Mouse (Mus musculus) yolk sac, embryonic 10.5 days (tissue): Measurements from ENCODE around the gene Gm45717.
"Not testable (repeated sequence)": the region's sequence is repeated elsewhere in the genome, so short reads cannot be mapped to it uniquely, and the experiment has no call there.

Source experiments
- DNase-seq: peaks from one replicate; pipeline ENCODE4 v3.0.0-alpha.2; 2017; ENCODE audit warnings: low spot score

Gm45717 gene

DNA sequence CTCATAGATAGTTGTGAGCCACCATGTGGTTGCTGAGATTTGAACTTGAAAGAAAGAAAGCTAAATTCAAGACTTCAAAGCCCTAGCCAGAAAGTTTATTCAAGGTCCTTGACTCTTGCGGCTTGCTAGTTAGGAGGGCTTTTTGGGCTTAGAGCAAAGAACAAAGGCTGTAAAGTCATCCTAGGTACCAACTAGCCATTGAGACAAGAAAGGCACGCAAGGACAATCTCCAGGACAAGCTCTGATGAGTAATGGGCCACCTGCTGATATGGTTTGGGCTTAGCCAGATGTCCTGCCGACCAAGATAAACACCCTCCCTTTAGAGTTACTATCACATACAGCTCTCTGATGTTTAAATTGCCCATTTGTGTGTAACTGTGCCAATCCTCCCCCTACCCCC lies 13.0 kb upstream of the Gm45717 start:
- DNase-seq = not testable (repeated sequence)

DNA sequence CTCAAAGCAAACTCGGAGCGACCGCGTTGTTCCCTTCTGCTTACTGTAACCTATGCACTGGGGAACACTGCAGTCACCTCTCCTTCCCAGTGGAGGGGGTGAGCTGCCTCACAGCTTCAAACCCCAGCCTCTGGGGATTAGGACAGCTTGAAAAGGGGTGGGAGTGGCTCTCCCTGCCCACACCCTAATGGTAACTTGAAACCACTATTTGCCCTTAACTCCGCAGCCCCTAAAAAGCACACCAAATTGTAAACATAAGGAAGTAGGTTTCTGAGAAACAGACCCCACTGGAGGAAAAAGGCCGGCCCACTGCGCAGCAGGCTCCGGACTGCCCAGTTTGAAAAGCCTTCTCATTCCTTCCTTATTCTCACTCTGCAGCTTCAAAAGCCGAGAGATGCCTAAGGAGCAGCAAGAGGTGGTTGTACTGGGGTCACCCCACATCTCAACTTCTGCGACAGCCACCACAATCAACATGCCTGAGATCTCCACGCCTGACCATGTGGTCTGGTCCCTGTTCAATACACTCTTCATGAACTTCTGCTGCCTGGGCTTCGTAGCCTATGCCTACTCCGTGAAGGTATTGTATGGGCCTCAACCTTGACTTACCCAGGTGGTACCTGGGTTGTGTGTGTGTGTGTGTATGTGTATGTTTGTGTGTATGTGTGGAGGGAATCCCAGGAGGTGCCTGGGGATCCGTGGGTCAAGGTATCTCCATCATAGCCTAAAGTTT lies 12.3 kb upstream of the Gm45717 start:
- DNase-seq = peak; percentile 43

DNA sequence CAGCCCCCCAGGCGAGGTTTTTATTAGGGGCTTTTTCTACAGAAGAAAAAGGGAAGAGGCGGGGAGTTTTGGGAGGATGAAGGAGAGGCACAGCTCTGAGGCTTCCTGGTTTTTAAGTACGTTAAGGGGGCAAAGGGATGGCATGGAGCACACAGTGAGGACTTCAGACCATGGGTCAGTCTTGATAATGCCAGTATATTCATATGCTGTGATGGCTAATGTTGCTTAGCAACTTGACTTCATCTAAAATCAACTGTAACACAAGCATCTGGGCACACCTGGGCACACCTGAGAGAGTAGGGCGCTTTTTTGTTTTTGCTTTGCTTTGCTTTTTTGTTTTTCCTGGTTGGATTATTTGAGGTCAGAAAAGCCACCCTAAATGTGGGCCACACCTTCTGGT lies 11.2 kb upstream of the Gm45717 start, which contains the start of gene Ifitm1:
Gene Ifitm1, plus strand, starts transcription at position 301 of the 400 bp plus-strand sequence.
- DNase-seq = no peak

DNA sequence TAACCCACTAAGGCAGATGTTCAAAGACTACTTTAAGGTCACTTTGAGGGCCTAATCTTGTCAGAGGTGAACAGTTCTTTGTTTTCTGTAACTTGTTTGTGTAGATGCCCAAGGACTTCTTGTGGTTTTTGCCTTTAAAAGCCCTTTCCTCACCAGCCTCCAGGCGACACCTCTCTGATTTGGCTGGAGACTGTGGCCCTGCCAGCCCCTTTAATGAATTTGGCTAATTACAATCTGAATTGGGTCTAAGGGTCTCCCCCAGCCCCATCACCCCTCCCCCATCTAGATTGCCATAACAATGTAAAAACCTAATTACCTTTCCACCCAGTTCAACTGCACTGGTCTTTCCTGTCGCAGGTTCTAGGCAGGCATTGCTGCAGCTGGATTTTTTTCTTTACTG lies 7.0 kb upstream of the Gm45717 start:
- DNase-seq = no peak

DNA sequence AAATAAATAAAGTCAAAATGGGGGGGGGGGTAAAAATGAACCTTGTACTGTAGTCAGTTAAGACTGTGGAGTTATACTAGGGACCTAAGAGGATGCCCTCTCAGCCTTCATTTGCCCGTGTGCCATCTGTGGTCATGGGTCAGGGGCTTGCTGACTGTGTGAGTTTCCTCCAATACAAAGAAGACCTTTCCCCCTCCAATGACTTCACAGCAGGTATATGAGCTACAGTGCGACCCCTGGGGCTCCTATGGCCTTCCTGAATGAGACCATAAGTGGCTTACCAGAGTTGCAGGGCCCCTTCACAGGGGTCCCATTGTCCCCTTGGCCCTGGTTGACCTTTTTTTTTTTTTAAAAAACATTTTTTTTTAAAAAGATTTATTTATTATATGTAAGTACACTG lies 5.7 kb upstream of the Gm45717 start:
- DNase-seq = no peak

DNA sequence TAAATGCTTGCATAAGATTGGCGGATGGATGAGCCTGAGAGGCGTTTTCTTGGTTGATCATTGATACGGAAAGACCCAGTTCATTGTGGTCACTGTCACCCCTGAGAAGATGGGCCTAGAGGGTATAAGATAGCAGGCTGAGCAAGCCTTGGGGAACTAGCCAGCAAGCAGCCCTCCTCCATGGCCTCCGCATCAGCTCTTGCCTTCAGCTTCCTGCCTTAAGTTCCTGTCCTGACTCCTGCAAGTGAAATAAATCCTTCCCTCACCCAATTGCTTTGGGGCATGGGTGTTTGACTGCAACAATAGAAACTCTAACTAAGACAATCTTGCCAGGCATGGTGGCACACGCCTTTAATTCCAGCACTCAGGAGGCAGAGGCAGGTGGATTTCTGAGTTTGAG lies 4.3 kb upstream of the Gm45717 start:
- DNase-seq = no peak

DNA sequence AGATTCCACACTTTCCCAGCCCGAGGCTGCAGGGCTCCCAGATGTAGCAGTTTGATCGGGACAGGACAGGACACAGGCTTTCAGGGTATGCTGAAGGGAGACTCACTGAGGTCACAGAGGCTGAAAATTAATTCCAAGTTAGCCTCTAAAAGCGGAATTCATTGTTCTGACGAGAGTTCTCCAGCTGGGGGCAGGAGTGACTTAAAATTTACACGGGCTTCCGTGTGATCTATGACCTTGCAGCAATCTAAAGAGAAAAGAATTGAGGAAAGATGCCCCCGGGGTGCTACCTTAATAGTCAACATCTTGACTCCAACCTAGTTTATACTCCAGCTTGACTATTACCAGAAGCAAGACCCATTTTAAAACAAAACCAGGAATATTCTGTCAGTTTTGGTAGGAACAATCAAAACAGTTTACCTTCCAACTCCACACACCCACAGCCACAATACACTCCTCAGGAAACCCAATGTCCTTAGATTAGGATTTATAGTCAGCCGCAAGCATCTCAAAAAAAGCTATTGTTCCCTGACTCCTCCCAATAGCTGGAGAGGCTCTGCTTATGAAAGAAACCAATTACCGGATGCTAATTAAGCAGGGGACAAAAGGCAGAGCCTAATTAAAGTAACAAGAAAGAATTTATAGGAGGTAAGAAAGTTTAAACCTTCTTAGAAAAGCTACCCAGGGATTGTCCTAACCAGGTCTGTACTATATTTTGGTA lies 3.6 kb upstream of the Gm45717 start:
- no peak for DNase-seq

DNA sequence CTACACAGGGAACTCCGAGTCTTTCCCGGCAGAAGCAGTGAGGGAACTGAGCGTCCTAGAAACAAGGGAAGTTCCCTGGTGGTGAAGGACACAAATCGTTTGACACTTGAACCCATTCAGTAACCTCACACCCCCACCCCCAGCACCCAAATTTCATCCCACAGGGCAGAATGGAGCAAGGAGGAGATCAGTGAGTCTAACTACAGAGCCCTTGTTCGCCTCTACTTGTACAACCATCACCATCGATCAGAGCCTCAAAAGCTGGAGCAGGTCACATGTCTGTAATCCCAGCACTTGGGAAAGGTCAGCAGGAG lies 776 bp upstream of the Gm45717 start:
- DNase-seq = no peak

DNA sequence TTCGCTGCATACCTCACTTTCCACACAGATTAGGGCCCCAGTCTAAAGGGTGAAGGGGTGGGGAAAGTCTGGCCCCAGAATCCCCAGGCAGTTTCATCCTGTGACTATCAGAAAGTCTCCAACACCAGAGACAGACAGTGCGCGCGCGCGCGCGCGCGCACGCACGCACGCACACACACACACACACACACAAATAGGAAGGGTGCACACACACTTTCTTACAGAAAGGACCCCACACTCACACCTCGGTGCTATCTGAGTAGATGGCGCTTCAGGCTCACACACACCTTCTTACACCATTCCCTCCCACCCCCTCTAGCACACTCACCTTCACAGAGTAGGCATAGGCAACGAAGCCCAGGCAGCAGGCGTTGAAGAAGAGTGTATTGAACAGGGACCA lies 395 bp downstream of the Gm45717 start:
- no peak for DNase-seq

DNA sequence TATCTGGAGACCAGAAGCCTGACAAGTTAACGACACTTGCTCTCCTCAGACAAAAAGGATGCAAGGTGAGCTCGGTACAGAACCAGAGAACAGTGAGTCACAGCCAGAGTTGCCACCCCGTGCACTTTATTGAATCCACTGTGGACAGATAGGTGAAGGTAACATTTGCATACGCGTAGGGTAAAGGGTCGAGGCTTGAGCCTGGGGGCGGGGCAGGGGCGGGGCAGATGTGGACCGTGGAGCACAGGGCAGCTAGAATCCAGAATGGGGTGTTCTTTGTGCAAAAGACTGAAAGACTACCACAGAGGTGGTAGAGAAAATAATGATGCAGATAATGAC lies 1.0 kb downstream of the Gm45717 start:
- no peak for DNase-seq

DNA sequence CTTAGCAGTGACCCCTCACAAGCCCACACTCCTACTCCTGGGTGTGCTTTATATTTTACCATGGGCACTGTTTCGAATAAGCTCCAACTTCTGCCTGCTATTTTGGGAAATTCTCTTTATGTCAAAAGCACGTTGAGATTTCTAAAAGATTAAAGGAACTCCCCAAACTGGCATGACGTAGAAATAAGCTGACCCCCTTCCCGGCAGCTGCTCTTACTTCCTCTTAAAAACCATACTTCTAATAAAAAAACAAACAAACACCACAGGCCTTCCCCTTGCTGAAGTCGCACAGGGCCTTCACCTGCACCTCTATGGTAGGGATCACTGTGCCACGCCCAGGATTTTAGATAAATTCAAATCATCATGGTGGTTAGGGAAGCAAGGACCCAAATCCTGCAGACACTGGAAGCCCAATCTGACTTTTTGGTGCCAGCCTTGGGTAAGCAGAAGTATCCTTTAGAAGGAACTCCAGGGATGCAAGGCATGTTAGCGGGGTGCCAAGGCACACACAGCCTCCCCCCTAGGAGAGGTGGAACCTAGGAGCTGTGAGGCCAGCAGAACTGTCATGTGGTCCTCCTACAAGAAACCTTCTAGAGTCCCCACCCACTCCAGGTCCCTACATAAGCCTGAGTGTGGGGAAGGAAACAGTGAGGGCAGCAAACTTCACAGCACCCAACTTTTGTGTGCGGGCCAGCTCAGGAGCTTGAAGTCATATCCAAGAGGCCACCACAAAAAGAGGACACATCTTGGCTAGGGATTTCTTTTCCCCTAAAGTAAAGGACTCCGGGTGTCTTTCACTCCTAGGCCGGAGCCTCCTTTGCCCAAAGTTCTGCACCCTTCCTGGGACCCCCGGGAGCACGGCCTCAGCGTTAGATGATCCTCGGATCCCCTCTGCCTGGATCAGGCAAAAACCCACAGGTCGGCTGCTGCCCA lies 1.7 kb downstream of the Gm45717 start:
- DNase-seq = no peak

DNA sequence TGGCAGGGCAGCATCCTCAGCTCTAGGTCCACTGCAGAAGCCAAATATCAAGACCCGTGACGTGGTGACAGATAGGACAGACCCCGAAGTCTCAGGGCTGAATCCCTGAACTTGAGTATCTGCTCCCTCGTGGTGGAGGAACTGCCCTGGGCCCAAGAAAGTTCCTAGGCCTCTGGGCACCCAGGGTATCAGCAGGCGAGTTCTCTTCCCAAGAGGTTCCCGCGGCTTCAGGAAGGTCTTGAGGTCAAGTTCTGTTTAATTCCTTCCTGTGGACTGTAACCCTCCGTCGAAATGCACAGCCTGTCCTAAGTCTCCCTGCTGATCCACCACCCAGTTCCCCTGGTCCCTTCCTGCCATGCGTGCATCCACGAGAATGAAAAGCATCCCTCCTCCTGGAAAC lies 2.6 kb downstream of the Gm45717 start:
- DNase-seq = no peak

DNA sequence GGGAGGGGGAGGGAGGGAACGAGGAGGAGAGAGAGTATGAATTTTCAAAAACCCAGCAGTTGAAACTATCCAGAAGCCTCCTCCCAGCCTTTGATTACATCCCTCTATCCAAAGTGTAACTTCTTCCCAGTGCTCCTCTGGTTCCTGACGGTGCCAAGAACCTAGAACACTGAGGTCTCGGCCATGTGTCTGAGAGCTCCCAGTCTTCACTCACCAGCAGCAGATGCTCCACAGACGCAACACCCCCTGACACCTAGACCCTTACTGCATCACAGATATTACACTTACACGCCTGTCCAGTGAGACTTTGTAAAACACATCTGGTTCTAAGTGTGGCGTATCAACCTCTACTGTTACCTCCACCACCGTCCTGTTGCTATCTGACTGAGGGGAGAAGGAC lies 3.3 kb downstream of the Gm45717 start:
- DNase-seq = no peak

DNA sequence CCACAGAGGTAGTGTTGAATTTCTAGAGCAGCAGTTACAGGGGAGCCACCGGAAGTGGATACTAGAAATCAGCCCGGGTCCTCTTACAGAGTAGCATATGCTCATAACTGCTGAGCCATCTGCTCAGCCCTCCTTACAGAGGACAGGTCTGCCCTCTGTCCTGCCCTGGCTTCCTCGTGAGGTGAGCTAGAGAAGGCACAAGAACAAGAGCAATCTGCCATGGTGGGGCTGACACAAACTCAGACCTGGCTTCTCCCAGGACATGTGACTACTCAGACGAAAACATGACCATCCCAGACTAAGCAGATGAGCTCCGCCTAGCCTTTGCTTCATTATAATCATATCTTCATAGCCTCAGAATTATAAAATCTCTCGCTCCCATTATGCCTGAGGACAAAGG lies 4.0 kb downstream of the Gm45717 start:
- no peak for DNase-seq

DNA sequence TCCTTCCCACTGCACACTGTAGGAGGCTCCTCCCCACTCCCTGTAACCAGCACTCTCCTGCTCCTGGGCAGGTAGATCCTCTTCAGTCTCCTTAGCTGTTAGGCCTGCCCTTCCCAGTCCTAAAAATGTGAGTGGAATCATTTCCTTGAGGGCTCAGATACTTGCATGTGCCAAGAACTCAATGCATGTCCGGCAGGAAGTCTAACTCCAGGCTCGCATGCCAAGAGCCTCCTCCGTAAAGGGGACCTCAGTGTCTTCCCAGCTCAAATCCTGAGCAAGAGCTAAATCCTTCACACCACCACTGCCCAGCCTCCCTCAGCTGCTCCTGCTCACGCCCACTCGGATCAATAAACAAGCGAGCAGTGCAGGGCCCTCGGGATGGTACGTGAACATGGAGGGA lies 4.7 kb downstream of the Gm45717 start:
- DNase-seq = no peak

DNA sequence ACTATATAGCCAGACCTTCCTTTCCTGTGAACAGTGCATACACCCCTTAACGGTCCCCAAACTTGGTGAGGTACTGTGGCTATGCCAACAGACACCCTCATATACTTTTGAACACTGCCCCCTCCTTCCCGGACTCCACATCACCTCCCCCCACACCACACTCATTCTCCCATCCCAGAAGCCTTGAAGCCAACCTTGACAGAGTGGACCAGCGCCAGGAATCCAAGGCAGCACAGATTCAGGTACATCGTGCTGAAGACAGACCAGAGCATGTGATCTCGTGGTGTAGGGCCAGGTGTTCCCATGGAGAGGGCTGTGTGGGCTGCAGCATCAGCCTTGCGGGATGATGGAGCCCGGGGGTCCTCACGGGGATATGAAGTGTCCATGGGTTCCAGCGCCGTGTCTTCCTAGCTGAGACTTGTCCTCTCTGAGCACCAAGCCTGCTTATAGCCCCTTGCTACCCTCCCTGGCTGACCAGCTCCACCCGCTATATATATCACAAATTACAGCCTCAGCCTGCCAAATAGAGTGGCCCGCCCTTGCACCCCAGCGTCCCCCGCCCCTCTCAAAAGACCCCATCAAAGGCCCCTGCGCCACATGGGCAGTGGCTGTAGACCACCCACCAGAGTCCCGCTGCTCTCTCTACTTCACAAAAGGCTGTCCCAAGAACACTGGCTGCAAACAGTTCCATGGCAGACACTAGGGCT lies 5.8 kb downstream of the Gm45717 start, which contains the start of gene Ifitm5:
Gene Ifitm5, minus strand, starts transcription at position 468 of the 707 bp plus-strand sequence.
- no peak for DNase-seq

DNA sequence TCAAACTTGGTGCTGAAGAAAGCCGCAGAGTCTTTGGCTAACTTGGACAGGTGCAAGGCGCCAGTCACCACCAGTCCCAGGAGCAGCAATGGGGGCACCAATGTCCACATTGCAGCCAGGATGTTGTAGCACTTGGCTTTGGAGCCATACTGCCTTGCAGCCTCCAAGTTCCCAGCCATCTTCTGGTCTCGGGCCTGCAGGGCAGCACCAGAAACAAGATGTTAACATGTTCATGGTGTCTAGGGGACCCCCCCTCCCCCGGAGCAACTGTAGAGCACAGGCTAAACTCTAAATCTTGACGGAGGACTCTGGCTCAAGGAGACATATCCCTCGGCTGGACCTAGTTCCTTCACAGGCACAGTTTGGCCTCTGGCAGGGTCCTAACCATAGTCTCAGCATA lies 6.5 kb downstream of the Gm45717 start:
- no peak for DNase-seq

DNA sequence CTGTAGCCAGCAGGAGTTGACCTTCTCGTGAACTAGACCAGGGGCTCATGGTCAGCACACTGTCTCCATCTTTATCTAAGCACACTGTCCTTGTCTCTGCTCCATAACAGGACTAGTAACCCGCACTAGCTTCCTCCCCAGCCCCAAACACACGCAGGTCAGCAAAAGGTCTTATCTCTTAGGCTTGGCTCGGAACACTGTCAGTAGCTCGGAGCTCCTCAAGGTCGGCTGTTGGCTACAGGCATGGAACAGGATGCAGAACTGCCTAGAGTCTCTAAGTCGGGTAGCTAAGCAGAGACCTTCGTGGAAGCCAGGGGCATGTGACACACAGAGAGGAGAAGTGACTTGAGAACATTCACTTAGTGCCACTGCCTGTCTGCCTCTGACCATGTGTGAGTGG lies 7.6 kb downstream of the Gm45717 start:
- DNase-seq = no peak

DNA sequence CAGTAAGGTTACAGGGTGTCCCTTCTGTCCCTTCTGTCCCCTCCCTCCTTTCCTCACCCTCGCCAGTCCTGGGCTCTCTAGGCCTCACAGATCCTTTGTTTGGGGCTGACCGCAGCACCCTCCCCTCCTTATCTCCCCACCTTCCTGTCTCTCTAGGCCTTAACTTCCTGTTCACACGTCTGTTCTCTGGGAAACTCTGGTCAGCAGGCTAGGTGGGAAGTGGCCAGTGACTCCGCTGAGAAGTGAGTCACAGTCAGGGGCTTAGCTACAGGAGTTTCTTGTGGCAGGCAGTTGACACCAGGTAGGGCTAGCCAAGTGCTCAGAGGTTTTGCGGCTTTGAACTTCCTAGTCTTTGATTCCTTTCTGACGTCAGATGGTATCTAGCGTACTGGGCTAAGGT lies 8.8 kb downstream of the Gm45717 start:
- peak; percentile 39 for DNase-seq

DNA sequence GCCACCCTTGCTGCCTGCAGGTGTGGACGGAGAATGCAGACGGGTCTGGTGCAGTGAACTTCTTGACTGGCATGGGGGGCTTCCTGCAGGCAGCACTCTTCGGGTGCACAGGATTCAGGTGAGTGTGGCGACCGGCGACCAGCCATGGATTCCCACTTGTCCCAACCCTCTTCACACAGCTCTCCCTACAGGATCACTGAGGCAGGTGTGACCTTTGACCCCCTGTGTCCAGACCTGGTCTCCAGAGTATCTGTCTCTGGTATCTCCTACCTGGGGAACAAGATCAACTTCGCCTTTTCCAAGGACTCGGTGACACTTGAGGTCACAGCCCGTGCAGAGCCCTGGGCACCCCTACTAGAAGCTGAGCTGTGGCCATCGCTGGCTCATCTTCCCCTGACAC lies 9.4 kb downstream of the Gm45717 start:
- DNase-seq = no peak

DNA sequence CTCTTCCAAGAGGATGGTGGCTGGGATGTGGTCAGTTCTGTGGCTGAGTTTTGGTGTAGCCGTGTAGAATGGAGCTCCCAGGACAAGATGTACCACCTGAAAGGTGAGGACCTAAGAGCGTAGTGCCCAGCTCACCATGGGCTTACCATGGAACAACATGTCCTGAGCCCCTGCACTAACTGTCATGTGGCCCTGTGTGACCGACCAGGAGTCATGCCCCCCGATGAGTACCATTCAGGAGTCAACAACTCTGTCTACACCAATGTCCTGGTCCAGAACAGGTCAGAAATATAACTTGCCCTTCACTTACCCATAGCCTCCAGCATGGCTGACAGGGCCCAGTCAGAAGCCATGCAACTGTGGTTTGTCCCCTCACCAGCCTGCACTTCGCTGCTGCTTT lies 10.5 kb downstream of the Gm45717 start:
- DNase-seq = no peak

DNA sequence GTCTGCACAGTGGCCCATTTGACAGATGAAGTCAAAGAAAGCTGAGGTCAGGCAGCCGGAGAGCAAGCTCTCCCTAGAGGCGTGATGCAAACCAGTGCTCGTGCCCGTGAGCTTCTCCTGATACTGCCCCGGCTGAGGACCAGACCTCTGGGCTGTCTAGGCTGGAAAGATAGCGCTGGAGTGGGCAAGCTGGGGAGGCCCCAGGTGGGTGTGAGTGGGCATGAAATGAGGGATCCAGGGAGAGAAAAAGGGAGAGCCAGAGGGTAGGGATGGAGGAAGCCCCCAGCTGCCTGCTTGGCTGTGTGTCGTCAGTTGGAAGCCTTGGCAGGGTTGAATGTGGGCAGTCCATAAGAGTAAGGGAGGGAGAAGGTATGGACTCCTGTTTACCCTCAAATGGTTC lies 11.5 kb downstream of the Gm45717 start:
- DNase-seq = no peak
